Mouse (Mus musculus) MEL (cell line): ENCODE measurements around the gene Ppp1r3e. TPM values are rescaled to one million over a fixed set of nuclear protein-coding genes. Genes with fewer than 3 reads are reported as not detected.

ENCODE experiments used
- DNase-seq: peaks from one replicate; pipeline ENCODE4 v3.0.0; 2011; ENCODE audit warnings: low read depth, low spot score
- H3K27ac ChIP-seq: 2 replicates; pipeline ENCODE4 v1.5.1; 2012; ENCODE audit warnings: low read depth, mild to moderate bottlenecking, control low read depth, low read length, moderate library complexity; ENCODE audit not compliant: control insufficient read depth
- H3K27me3 ChIP-seq, 2 experiments: fragments of 150-350 bp in 1 of 2; sonication (generic) in 1 of 2; 2 replicates each; pipeline ENCODE4 v1.6.1; 2012; ENCODE audit warnings: low read length in 2 of 2, mild to moderate bottlenecking in 2 of 2, improper control_type of control experiment in 1 of 2, moderate library complexity in 1 of 2; ENCODE audit not compliant: insufficient read depth in 2 of 2, control insufficient read depth in 1 of 2
- H3K36me3 ChIP-seq, 2 experiments: 2 replicates each; pipeline ENCODE4 v1.6.1; 2012 to 2014; ENCODE audit warnings: low read length in 2 of 2, improper control_type of control experiment in 1 of 2, inconsistent platforms in 1 of 2, mild to moderate bottlenecking in 1 of 2; ENCODE audit not compliant: insufficient read depth in 2 of 2, control insufficient read depth in 1 of 2
- H3K4me1 ChIP-seq, 2 experiments: fragments of 150-350 bp in 1 of 2; sonication (generic) in 1 of 2; 2 replicates each; pipeline ENCODE4 v1.6.1; 2012; ENCODE audit warnings: low read length in 2 of 2, improper control_type of control experiment in 1 of 2, mild to moderate bottlenecking in 1 of 2; ENCODE audit not compliant: insufficient read depth in 2 of 2, control insufficient read depth in 1 of 2
- H3K4me3 ChIP-seq, 2 experiments: fragments of 150-350 bp in 1 of 2; sonication (generic) in 1 of 2; 2 replicates each; pipeline ENCODE4 v1.5.1; 2012; ENCODE audit warnings: low read depth in 2 of 2, low read length in 2 of 2, mild to moderate bottlenecking in 2 of 2, moderate library complexity in 2 of 2, control low read depth in 1 of 2, improper control_type of control experiment in 1 of 2; ENCODE audit not compliant: control insufficient read depth in 1 of 2, insufficient read depth in 1 of 2
- H3K79me2 ChIP-seq: 2 replicates; pipeline ENCODE4 v1.6.1; 2012; ENCODE audit warnings: mild to moderate bottlenecking, low read length, moderate library complexity; ENCODE audit not compliant: control insufficient read depth, poor library complexity, insufficient read depth
- H3K9ac ChIP-seq: 2 replicates; pipeline ENCODE4 v1.6.1; 2012; ENCODE audit warnings: low read depth, mild to moderate bottlenecking, control low read depth, low read length, moderate library complexity; ENCODE audit not compliant: control insufficient read depth, poor library complexity, severe bottlenecking
- H3K9me3 ChIP-seq: fragments of 150-350 bp; sonication (generic); replicated peaks from 2 replicates; pipeline ENCODE4 v1.6.1; 2012; ENCODE audit warnings: mild to moderate bottlenecking, low read length, improper control_type of control experiment, moderate library complexity; ENCODE audit not compliant: insufficient read depth
- E2F4 ChIP-seq: IDR thresholded peaks from 2 replicates; pipeline ENCODE4 v1.6.1; 2011; ENCODE audit warnings: low read depth, low read length, improper control_type of control experiment, borderline replicate concordance
- ELF1 ChIP-seq: IDR thresholded peaks from 2 replicates; pipeline ENCODE4 v1.6.1; 2014; ENCODE audit warnings: low read depth, mild to moderate bottlenecking, inconsistent platforms, low read length, improper control_type of control experiment, moderate library complexity
- ETS1 ChIP-seq: IDR thresholded peaks from 2 replicates; pipeline ENCODE4 v1.6.1; 2012; ENCODE audit warnings: low read depth, mild to moderate bottlenecking, inconsistent platforms, low read length, improper control_type of control experiment, moderate library complexity
- GABPA ChIP-seq: IDR thresholded peaks from 2 replicates; pipeline ENCODE4 v1.6.1; 2012; ENCODE audit warnings: low read depth, mild to moderate bottlenecking, inconsistent platforms, low read length, improper control_type of control experiment, moderate library complexity
- GATA1 ChIP-seq: IDR thresholded peaks from 2 replicates; pipeline ENCODE4 v1.6.1; 2011; ENCODE audit warnings: low read depth, low read length, improper control_type of control experiment
- HCFC1 ChIP-seq: IDR thresholded peaks from 2 replicates; pipeline ENCODE4 v1.6.1; 2012; ENCODE audit warnings: low read depth, mild to moderate bottlenecking, inconsistent platforms, low read length, improper control_type of control experiment, moderate library complexity
- KAT2A ChIP-seq: conservative IDR thresholded peaks from 2 replicates; pipeline ENCODE4 v1.6.1; 2012; ENCODE audit warnings: low read depth, low read length, improper control_type of control experiment, inconsistent platforms
- MAX ChIP-seq: IDR thresholded peaks from 2 replicates; pipeline ENCODE4 v1.6.1; 2011; ENCODE audit warnings: low read length, improper control_type of control experiment
- MAZ ChIP-seq: IDR thresholded peaks from 2 replicates; pipeline ENCODE4 v1.6.1; 2012; ENCODE audit warnings: low read depth, mild to moderate bottlenecking, inconsistent platforms, low read length, improper control_type of control experiment
- MXI1 ChIP-seq: IDR thresholded peaks from 2 replicates; pipeline ENCODE4 v1.6.1; 2011; ENCODE audit warnings: mild to moderate bottlenecking, low read depth, low read length, improper control_type of control experiment
- MYB ChIP-seq: IDR thresholded peaks from 2 replicates; pipeline ENCODE4 v1.6.1; 2011; ENCODE audit warnings: mild to moderate bottlenecking, low read depth, low read length, improper control_type of control experiment
- POLR2A ChIP-seq, 2 experiments: IDR thresholded peaks; 2 replicates each; pipeline ENCODE4 v1.6.1; 2011 to 2012; ENCODE audit warnings: low read length in 2 of 2, mild to moderate bottlenecking in 2 of 2, control low read depth in 1 of 2, improper control_type of control experiment in 1 of 2, low read depth in 1 of 2, moderate library complexity in 1 of 2; ENCODE audit not compliant: control insufficient read depth in 1 of 2, insufficient read depth in 1 of 2, poor library complexity in 1 of 2
- POLR2AphosphoS2 ChIP-seq: IDR thresholded peaks from 2 replicates; pipeline ENCODE4 v1.6.1; 2011; ENCODE audit warnings: low read length, improper control_type of control experiment
- RCOR1 ChIP-seq: IDR thresholded peaks from 2 replicates; pipeline ENCODE4 v1.6.1; 2012; ENCODE audit warnings: low read depth, mild to moderate bottlenecking, inconsistent platforms, low read length, improper control_type of control experiment
- SIN3A ChIP-seq: IDR thresholded peaks from 2 replicates; pipeline ENCODE4 v1.6.1; 2012; ENCODE audit warnings: low read length, improper control_type of control experiment, inconsistent platforms
- SMC3 ChIP-seq: IDR thresholded peaks from 2 replicates; pipeline ENCODE4 v1.6.1; 2011; ENCODE audit warnings: low read depth, low read length, improper control_type of control experiment
- TAL1 ChIP-seq: IDR thresholded peaks from 2 replicates; pipeline ENCODE4 v1.6.1; 2012; ENCODE audit warnings: mild to moderate bottlenecking, inconsistent platforms, low read length, moderate library complexity, mixed read lengths
- TBP ChIP-seq: IDR thresholded peaks from 2 replicates; pipeline ENCODE4 v1.8.0; 2011; ENCODE audit warnings: low read depth, low read length, improper control_type of control experiment
- TCF12 ChIP-seq: IDR thresholded peaks from 2 replicates; pipeline ENCODE4 v1.6.1; 2014; ENCODE audit warnings: low read depth, mild to moderate bottlenecking, inconsistent platforms, low read length, improper control_type of control experiment, moderate library complexity
- UBTF ChIP-seq: IDR thresholded peaks from 2 replicates; pipeline ENCODE4 v1.6.1; 2012; ENCODE audit warnings: low read depth, mild to moderate bottlenecking, inconsistent platforms, low read length, improper control_type of control experiment, moderate library complexity, borderline replicate concordance; ENCODE audit not compliant: insufficient read depth
- USF1 ChIP-seq: IDR thresholded peaks from 2 replicates; pipeline ENCODE4 v1.6.1; 2014; ENCODE audit warnings: low read depth, mild to moderate bottlenecking, inconsistent platforms, low read length, improper control_type of control experiment, moderate library complexity
- polyA plus RNA-seq, 2 experiments: library from polyadenylated mRNA; stranded (reverse) in 1 of 2; unstranded in 1 of 2; fragments of >175 nt in 1 of 2; fragments of >200 nt in 1 of 2; gene quantifications; 2 replicates each; pipeline versions ENCODE4 v1.2.1 to v1.2.4; 2012; ENCODE audit warnings: low replicate concordance in 2 of 2, low read depth in 1 of 2; ENCODE audit not compliant: insufficient read length in 2 of 2, insufficient read depth in 1 of 2, missing spikeins in 1 of 2
- total RNA-seq: library from RNA; depleted of rRNA; stranded (reverse); fragments of 300-350 nt; gene quantifications from 2 replicates; pipeline ENCODE4 v1.2.3, GENCODE M21; 2012

The Ppp1r3e gene
- total and polyA plus RNA-seq, 3 experiments = 0.73 to 1.2 TPM; not detected in 1

DNA sequence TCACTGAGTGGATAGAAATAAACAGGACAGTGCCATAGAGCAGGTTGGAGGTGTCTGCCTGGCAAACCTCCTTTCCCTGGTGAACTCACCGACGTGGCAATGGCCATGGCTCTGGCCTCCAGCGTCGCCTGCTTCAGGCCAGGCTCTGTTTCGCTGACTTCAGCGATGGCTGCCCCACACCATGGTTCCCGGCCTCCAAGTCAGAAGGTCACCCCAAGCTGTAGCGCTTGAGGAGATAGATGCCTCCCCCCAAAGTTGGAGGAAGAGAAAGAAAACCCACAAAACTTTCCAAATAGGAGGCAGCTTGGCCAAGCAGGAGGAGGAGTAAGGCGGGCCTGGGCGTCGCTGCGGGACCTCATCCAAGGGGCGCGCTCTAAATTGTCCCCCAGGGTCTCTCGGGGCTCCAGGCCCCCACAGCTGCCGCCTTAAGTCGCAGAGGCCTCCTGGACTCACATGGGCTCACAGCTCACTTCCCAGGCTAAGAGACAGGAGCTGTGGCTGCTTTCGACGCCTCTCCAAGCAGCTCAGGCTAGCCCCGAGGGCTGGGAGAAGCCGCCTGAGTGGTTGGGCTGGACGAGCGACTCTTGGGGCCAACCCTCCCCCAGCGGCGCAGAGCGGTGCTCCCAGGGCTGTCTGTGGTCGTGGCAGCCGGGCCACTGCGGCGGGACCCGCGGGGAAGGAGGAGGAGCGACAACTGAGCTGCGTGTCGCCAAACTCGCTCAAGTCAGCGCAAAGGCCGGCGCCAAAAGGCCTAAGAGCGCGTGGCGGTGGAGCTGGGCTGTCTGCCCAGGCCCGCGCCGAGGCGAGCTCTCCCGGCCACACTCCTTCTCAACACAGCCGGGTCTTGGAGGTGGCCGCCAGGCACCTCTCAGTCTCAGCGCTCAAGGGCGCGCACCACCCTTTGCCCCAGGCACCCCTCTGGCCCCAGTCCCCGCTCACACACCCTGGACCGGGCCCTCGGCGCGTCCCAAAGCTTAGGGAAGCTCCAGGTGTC, 48.3 kb upstream of the Ppp1r3e start, which contains the start of gene Efs:
TSS of gene Efs (minus strand) at position 778 of the 994 bp plus-strand sequence.
- no peak within 1 kb of the TSS for H3K9ac ChIP-seq
- no peaks in the 10 kb centered on the region; a peak in 1 of 4 replicates for H3K36me3 ChIP-seq
- no peak for DNase-seq
- H3K27ac ChIP-seq = no peak within 1 kb of the TSS
- no peaks in the 10 kb centered on the region for H3K79me2 ChIP-seq
- H3K27me3 ChIP-seq = peaks cover 3% of the 10 kb centered on the region in 2 experiments
- H3K9me3 ChIP-seq = no peaks in the 10 kb centered on the region
- no peak for TF ChIP-seq GATA1
- no peak for TF ChIP-seq POLR2A (IDR thresholded peaks at IDR 0.05; ENCODE audit: control insufficient read depth in 1 of 2, insufficient read depth in 1 of 2, low read depth in 1 of 2, low read length in 2 of 2, poor library complexity in 1 of 2)
- no peak for TF ChIP-seq MYB
- no peak for TF ChIP-seq KAT2A
- no peak for TF ChIP-seq SMC3
- TF ChIP-seq GABPA = no peak
- TF ChIP-seq TAL1 = no peak
- TF ChIP-seq E2F4 = no peak
- TF ChIP-seq RCOR1 = no peak
- TF ChIP-seq MAZ = no peak
- TF ChIP-seq UBTF = no peak
- no peak within 1 kb of the TSS for H3K4me3 ChIP-seq
- H3K4me1 ChIP-seq = peaks cover 8 to 9% of the 10 kb centered on the region in 2 experiments

DNA sequence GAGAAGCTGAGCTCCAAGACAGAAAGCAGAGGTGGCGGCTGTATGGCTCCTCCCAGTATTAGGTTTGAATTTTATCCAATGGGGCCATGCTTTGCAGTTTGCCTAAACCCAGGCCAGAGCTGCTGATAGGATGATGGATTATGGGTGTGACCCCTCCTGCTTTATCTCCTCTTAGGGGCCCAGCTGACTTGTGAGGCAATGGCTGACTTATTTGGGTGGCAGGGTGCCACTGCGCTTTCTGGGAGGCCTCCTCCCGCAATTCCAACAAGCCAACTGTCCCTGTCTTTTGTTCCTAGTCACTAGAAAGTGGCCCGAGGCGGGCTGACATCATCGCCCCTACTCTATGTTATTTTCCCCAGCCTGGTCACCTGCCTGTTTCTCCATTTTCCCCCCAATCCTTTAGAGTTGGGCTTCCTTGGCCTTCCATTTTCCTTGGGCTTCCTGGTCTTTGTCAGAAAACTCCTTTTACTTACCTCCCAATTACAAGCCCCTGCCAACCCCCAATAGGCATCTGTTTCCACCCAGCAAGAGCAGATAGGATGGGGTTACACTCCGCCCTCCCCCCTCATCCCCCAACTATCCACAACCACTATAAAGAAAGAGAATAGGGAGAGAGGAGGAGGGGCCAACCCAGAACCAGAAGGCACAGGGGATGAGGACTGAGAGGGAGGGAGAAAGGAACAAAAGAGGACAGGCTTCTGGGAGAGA, 47.4 kb upstream of the Ppp1r3e start:
- Histone ChIP-seq H3K4me1 (peaks cover 8 to 9% of the 10 kb centered on the region in 2 experiments), H3K4me3 (peak overlapping the region; percentile 45 to 66), H3K36me3 (no peaks in the 10 kb centered on the region; a peak in 1 of 4 replicates), H3K79me2 (no peaks in the 10 kb centered on the region), H3K27me3 (peaks cover 3 to 4% of the 10 kb centered on the region in 2 experiments), H3K9ac (peak overlapping the region; percentile 57), H3K9me3 (no peaks in the 10 kb centered on the region), H3K27ac (no peak overlapping the region)
- TF ChIP-seq USF1 (peak; percentile 69; the same call in 1 of the 2 replicates), MAZ (no peak), ELF1 (no peak), TCF12 (0 out of 2 replicates have a peak, but pooled peaks have one; percentile 20), GATA1 (peak; percentile 71), ETS1 (peak; percentile 89), SIN3A (peak; percentile 57), HCFC1 (peak; percentile 55; the same call in 1 of the 2 replicates), MAX (no peak), POLR2A (IDR thresholded peaks at IDR 0.05; ENCODE audit: control insufficient read depth in 1 of 2, insufficient read depth in 1 of 2, low read depth in 1 of 2, low read length in 2 of 2, poor library complexity in 1 of 2) (0 out of 4 replicates have a peak, but pooled peaks of 1 of the 2 experiments have one; percentile 3), POLR2AphosphoS2 (no peak), TBP (0 out of 2 replicates have a peak, but pooled peaks have one; percentile 27), MXI1 (0 out of 2 replicates have a peak, but pooled peaks have one; percentile 29)
- DNase-seq = peak; percentile 86
